Mouse (Mus musculus): ENCODE results near the gene Agpat1.

Agpat1 gene

GRCm38 (mm10) chr17:34655581-34655991 lies 51.5 kb downstream of the Agpat1 start:
- peak; percentile 33 to 38 for DNase-seq

- no peak for DNase-seq
Measured at GRCm38 (mm10) chr17:34656666-34657065, 52.6 kb downstream of the Agpat1 start.

DNA sequence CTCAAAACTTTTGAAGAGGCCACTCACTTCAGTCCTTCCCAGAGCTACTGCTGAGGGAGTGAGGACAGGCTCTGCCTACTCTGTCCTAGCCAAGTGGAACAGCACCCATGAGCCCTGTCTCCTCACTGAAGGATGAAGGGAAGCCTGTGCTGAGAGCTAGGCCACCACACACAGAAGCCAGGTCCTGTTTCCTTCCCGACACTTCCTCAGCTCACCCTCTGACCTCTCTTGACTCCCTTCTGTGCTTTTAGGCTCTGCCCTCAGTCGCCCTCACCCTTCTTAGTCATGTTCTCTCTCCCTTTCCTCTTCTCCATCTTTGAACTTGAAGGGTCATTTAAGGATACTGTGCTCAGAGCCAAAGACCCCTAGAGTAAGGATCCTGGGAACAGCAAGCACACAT lies 53.2 kb downstream of the Agpat1 start:
- no peak for DNase-seq

DNA sequence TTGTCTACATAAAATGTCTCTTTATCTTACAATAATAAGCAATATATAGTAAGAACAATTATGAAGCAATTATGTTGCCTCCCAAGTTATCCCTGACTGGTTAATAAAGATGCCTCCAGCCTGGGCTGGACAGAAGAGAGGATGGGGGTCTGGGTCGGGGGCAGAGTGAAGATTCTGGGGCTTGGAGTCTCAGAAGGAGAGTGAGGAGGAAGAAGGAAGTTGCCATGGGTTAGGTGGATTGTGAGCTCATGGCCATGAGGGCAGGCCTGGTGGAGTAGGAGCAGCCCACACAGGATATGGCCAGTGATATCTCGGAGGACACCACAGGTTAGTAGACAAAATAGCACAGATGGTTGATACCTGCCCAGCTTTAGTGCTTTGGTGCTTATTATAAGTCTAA lies 54.1 kb downstream of the Agpat1 start:
- no peak for DNase-seq

DNA sequence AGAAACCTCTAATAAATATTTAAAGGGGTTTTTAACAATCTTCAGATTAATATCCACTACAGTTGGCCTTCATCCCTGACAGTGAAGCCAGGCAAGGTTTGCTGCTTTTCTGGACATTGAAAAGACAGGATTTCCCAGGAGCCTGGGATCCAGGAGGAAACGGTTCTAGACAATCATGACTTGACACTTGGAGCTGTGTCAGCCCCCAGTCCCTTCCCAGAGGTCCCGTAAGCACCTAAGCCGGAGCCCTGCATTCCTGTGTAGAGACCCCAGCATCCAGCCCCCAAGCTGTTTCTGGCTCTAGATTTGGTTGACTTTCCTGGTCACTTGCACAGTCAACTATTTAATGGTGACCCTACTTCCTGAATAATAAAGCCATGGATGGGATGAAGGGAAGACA lies 54.5 kb downstream of the Agpat1 start:
- DNase-seq: no peak

DNA sequence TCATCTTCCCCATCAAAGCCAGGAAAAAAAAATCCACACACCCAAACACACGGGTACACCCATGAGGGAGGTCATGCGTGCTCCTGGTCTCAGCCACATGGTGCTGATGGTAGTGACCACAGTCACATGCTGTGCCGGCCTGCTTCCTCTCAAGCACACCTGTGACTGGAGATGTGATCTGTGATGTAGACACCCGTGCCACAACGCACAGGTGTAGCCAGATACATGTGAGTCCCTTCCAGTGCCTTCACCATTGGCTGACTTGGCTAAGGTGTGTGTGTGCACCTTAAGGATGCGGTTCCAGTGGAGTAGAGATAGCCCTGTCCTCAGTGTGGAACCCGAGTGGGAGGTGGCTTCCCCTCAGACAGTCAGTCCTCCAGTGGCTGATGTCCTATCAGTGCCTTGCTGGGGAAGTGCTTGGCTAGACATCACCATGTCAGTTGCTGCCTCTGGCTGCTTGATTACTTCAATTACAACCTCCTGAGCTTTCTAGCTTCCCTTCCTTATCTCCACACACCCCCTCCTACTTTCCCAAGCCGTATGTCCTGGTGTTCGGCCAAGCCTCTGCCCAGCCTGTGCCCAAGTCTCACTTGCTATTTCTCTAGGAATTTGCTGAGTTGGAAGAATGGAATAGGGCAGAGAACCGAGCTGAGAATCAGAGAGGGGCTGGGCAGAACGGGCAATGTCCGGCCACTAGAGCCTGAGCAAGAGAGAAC lies 55.3 kb downstream of the Agpat1 start:
- DNase-seq: no peak

DNA sequence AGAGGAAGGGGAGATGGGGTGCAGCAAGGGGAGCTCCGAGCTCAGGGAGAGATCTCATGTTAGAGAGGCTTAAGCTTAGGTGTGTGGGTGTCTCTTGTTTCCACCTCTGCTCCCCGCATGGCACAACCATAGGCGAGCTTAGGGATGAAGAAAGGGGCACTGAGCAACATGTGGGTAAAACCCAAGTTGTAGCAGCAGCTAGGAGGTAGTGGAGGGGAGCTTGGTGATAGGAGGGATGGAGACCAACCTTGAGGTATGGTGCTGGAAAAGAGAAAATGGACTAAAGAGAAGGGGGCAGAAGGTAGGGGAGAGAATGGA lies 55.8 kb downstream of the Agpat1 start:
- no peak for DNase-seq

- no peak for DNase-seq
Measured at GRCm38 (mm10) chr17:34660259-34660820, 56.3 kb downstream of the Agpat1 start.

- no peak for DNase-seq
Measured at GRCm38 (mm10) chr17:34661121-34661591, 57.1 kb downstream of the Agpat1 start.

DNA sequence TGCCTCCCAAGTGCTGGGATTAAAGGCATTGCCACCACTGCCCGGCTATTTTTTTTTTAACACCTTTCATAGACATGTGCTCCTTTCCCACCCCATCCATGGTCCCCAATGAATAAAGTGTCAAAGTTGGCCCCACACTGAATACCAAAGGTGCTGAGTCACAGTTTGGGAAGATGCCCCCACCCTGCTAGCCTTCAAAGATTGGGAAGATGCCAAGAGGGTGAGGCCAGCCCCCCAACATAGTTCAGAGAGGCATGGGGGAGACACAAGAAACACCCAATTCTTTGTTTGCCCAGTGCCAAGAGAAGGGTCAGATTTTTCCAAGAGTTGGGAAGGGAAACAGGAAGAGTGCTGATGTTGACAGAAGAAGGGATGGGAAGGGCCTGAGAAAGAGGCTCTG lies 58.4 kb downstream of the Agpat1 start:
- no peak for DNase-seq

DNA sequence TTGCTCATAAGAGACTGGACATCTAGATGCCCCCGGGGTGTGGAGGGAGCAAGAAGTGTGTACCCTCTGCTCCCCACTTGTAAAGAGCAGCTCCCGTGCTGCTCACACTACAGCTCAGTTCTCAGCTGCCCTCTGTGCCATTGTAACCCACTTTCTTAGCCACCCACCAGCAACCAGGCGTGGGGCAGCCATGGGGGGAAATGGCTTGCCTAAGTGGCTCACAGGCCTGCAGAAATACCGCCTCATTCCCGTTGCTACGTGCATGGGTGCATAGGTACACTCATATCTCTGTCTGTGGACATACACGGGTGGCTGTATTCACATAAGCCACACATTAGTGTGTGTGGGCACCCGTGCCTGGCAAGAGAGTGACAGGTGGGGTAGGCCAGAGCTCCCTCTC lies 58.9 kb downstream of the Agpat1 start:
- no peak for DNase-seq
